Mouse (Mus musculus): ENCODE data around the gene Fam243.

GRCm38 (mm10) chr16:92294267-92294970, 26.8 kb downstream of the Fam243 start:
- TF ChIP-seq CTCF (IDR thresholded peaks at IDR 0.05; ENCODE audit: extremely low read depth, insufficient read length, insufficient replicate concordance, low read depth, low read length) (no peak), POLR2A (IDR thresholded peaks at IDR 0.05; ENCODE audit: low read depth, low read length) (no peak)
